8 mouse cellular contexts compared by ENCODE assay signal in the genomic region with DNA sequence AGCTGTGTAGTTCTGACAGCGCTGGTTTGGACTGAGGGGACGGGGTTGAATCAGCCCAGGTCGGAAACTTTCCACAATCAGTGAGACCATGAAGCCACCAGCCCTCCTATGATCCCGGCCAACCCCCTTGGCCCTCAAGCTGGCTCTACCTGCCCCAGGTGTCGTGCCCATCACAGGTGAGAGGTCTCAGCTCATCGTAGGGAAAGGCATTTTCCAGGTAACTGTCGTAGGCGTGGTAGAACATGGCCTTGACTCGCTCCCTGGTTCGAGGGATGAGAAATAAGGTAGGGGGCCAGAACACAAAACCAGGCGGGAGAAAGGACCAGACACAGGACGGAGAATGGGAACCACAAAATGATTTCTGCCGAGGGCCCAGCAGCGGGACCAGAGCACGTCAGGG. TPM values are rescaled to one million over a fixed set of nuclear protein-coding genes. Genes with fewer than 3 reads are reported as not detected.
DNase-seq lines count a peak whose midpoint lies in the region; ATAC-seq and TF ChIP-seq lines count a peak whose summit lies in the region.

No protein-coding gene starts in this region.

- TF ChIP-seq CTCF in liver, embryonic 14.5 days (IDR thresholded peaks at IDR 0.05; ENCODE audit: low read depth), result no peak

- H3K27ac ChIP-seq in forebrain, embryonic 13.5 days, result peak overlapping the region; percentile 61; the same call in 1 of the 2 replicates
- H3K27ac ChIP-seq in liver, embryonic 14.5 days, result no peak overlapping the region

- peak overlapping the region; percentile 96 for H3K4me2 ChIP-seq in forebrain, embryonic 13.5 days
- peak overlapping the region; percentile 87 for H3K4me2 ChIP-seq in liver, embryonic 14.5 days (ENCODE audit: low read depth)

- WGBS in forebrain, embryonic 13.5 days, result 6% methylated on average over 15 of the region's 15 CpGs
- 6% methylated on average over 15 of the region's 15 CpGs for WGBS in liver, embryonic 14.5 days (ENCODE audit: insufficient replicate concordance)

- peak overlapping the region; percentile 86 for H3K9ac ChIP-seq in forebrain, embryonic 13.5 days
- H3K9ac ChIP-seq in liver, embryonic 14.5 days (replicated peaks), result peak overlapping the region; percentile 79

- peaks cover 15% of the 10 kb centered on the region for H3K4me1 ChIP-seq in forebrain, embryonic 13.5 days
- peaks cover 4 to 5% of the 10 kb centered on the region in 2 experiments; a peak in 1 of 4 replicates for H3K4me1 ChIP-seq in liver, embryonic 14.5 days (replicated peaks; ENCODE audit: control insufficient read depth in 2 of 2, insufficient read depth in 2 of 2, low read length in 1 of 2)

- H3K27me3 ChIP-seq in forebrain, embryonic 13.5 days, result no peaks in the 10 kb centered on the region
- no peaks in the 10 kb centered on the region for H3K27me3 ChIP-seq in liver, embryonic 14.5 days (ENCODE audit: control insufficient read depth, insufficient read depth, low read length)

- no peaks in the 10 kb centered on the region for H3K9me3 ChIP-seq in forebrain, embryonic 13.5 days (replicated peaks)
- no peaks in the 10 kb centered on the region for H3K9me3 ChIP-seq in liver, embryonic 14.5 days (ENCODE audit: control insufficient read depth, low read length)

- intact Hi-C loops in heart, postnatal 14 days (cut with DNase I), result no loop called here
- intact Hi-C loops in gastrocnemius, postnatal 14 days (cut with DNase I; ENCODE audit: low total_unique reads), result no loop called here

- H3K36me3 ChIP-seq in forebrain, embryonic 13.5 days (ENCODE audit: poor library complexity, severe bottlenecking), result peaks cover 11% of the 10 kb centered on the region; the same call in 1 of the 2 replicates
- H3K36me3 ChIP-seq in liver, embryonic 14.5 days (replicated peaks; ENCODE audit: control insufficient read depth, insufficient read depth, low read depth), result no peaks in the 10 kb centered on the region

- peak; percentile 95 for DNase-seq in heart, adult 11 months
- DNase-seq in heart, postnatal 14 days, result no peak
- peak; percentile 3 for DNase-seq in B cell, adult 2 months
- no peak for DNase-seq in liver, embryonic 14.5 days (ENCODE audit: low read depth in 3 of 3, low spot score in 3 of 3)
- no peak for DNase-seq in adrenal gland, postnatal 25 days
- DNase-seq in gastrocnemius, postnatal 14 days, result no peak
- no peak for DNase-seq in gastrocnemius, postnatal 10 days

- ATAC-seq in forebrain, embryonic 13.5 days, result 0 out of 2 replicates have a peak, but pooled peaks have one; percentile 25
- ATAC-seq in liver, embryonic 14.5 days (ENCODE audit: insufficient read depth), result 0 out of 2 replicates have a peak, but pooled peaks have one; percentile 14

- peak overlapping the region; percentile 93 for H3K4me3 ChIP-seq in forebrain, embryonic 13.5 days
- peak overlapping the region; percentile 67 to 93 for H3K4me3 ChIP-seq in liver, embryonic 14.5 days (ENCODE audit: insufficient read depth in 1 of 2, low read depth in 2 of 2, low read length in 2 of 2)

- no peak for TF ChIP-seq EP300 in liver, embryonic 14.5 days (IDR thresholded peaks at IDR 0.05; ENCODE audit: low read depth)

RNA-seq across cellular contexts. Expression of gene Edem2, which starts 0.5 kb away (rescaled TPM):
- 1 to 10 TPM; 7.8 to 9.5 TPM for total RNA-seq in heart, postnatal 14 days (2021)
- polyA plus RNA-seq in forebrain, embryonic 13.5 days (2015; fragmentation: Nextera tagmentation; extraction: Ambion mirVana), result 35.1 and 38.6 TPM in 2 replicates
- polyA plus RNA-seq in liver, embryonic 14.5 days (2012; rRNA removed), result 12.0 and 13.9 TPM in 2 replicates
- 21.2 and 22.6 TPM in 2 replicates for polyA plus RNA-seq in liver, embryonic 14.5 days (2014; fragmentation: Nextera tagmentation; extraction: Ambion mirVana)
- 39.8 and 39.9 TPM in 2 replicates for total RNA-seq in adrenal gland, postnatal 25 days (2021)
- total RNA-seq in gastrocnemius, postnatal 14 days (2021), result 1 to 10 TPM; 6.0 to 6.2 TPM
- total RNA-seq in gastrocnemius, postnatal 10 days (2021), result 1 to 10 TPM; 7.2 to 9.0 TPM

RNA-seq across cellular contexts. Expression of gene Gm17581, which starts 6.9 kb away (rescaled TPM):
- not detected for total RNA-seq in heart, postnatal 14 days (2021)
- not detected in 2 replicates for polyA plus RNA-seq in forebrain, embryonic 13.5 days (2015; fragmentation: Nextera tagmentation; extraction: Ambion mirVana)
- not detected in 2 replicates for polyA plus RNA-seq in liver, embryonic 14.5 days (2012; rRNA removed)
- not detected in 2 replicates for polyA plus RNA-seq in liver, embryonic 14.5 days (2014; fragmentation: Nextera tagmentation; extraction: Ambion mirVana)
- total RNA-seq in adrenal gland, postnatal 25 days (2021), result not detected in 2 replicates
- not detected for total RNA-seq in gastrocnemius, postnatal 14 days (2021)
- not detected for total RNA-seq in gastrocnemius, postnatal 10 days (2021)

RNA-seq across cellular contexts. Expression of gene Procr, which starts 22.2 kb away (rescaled TPM):
- 1 to 10 TPM; 4.8 to 6.1 TPM for total RNA-seq in heart, postnatal 14 days (2021)
- polyA plus RNA-seq in forebrain, embryonic 13.5 days (2015; fragmentation: Nextera tagmentation; extraction: Ambion mirVana), result 1.6 and 2.0 TPM in 2 replicates
- 0.56 and 0.93 TPM in 2 replicates for polyA plus RNA-seq in liver, embryonic 14.5 days (2012; rRNA removed)
- 0.56 and 0.74 TPM in 2 replicates for polyA plus RNA-seq in liver, embryonic 14.5 days (2014; fragmentation: Nextera tagmentation; extraction: Ambion mirVana)
- 21.8 and 24.0 TPM in 2 replicates for total RNA-seq in adrenal gland, postnatal 25 days (2021)
- total RNA-seq in gastrocnemius, postnatal 14 days (2021), result 10 to 100 TPM; 10.3 to 12.7 TPM
- total RNA-seq in gastrocnemius, postnatal 10 days (2021), result 10 to 100 TPM; 11.7 to 11.9 TPM

RNA-seq across cellular contexts. Expression of gene Trpc4ap, which starts 36.6 kb away (rescaled TPM):
- 10 to 100 TPM; 81.3 to 82.5 TPM for total RNA-seq in heart, postnatal 14 days (2021)
- 142 and 144 TPM in 2 replicates for polyA plus RNA-seq in forebrain, embryonic 13.5 days (2015; fragmentation: Nextera tagmentation; extraction: Ambion mirVana)
- 37.3 and 37.7 TPM in 2 replicates for polyA plus RNA-seq in liver, embryonic 14.5 days (2012; rRNA removed)
- 44.7 and 48.7 TPM in 2 replicates for polyA plus RNA-seq in liver, embryonic 14.5 days (2014; fragmentation: Nextera tagmentation; extraction: Ambion mirVana)
- total RNA-seq in adrenal gland, postnatal 25 days (2021), result 150 and 170 TPM in 2 replicates
- total RNA-seq in gastrocnemius, postnatal 14 days (2021), result 10 to 100 TPM; 77.6 to 84.1 TPM
- 10 to 100 TPM; 83.4 to 94.8 TPM for total RNA-seq in gastrocnemius, postnatal 10 days (2021)

RNA-seq across cellular contexts. Expression of gene Mmp24, which starts 46.4 kb away (rescaled TPM):
- under 1 TPM in 1 of 2 experiments, not detected in 1; 0.07 TPM for total RNA-seq in heart, postnatal 14 days (2021)
- 5.1 and 5.8 TPM in 2 replicates for polyA plus RNA-seq in forebrain, embryonic 13.5 days (2015; fragmentation: Nextera tagmentation; extraction: Ambion mirVana)
- polyA plus RNA-seq in liver, embryonic 14.5 days (2012; rRNA removed), result 0.01 and 0.06 TPM in 2 replicates
- polyA plus RNA-seq in liver, embryonic 14.5 days (2014; fragmentation: Nextera tagmentation; extraction: Ambion mirVana), result not detected in 2 replicates
- 1.9 and 2.3 TPM in 2 replicates for total RNA-seq in adrenal gland, postnatal 25 days (2021)
- under 1 TPM in 1 of 2 experiments, not detected in 1; 0.08 TPM for total RNA-seq in gastrocnemius, postnatal 14 days (2021)
- under 1 TPM in 1 of 2 experiments, not detected in 1; 0.11 TPM for total RNA-seq in gastrocnemius, postnatal 10 days (2021)

Comparison
In these comparisons a context has a peak if more than half of its experiments do, and no peak if none do; other contexts are left out.
1. DNase-seq: peak in heart, adult 11 months (single experiment) and B cell, adult 2 months (2 of 2); none in heart, postnatal 14 days (0 of 2), liver, embryonic 14.5 days (0 of 3), adrenal gland, postnatal 25 days (single experiment), gastrocnemius, postnatal 14 days (single experiment) and gastrocnemius, postnatal 10 days (single experiment).